Mouse (Mus musculus): ENCODE data around the gene Nab2.
A peak's percentile ranks its signal among the peaks of the same experiment; 100 is the strongest.
"Not testable (repeated sequence)": the region's sequence is repeated elsewhere in the genome, so short reads cannot be mapped to it uniquely, and the experiment has no call there.

Nab2 gene

DNA sequence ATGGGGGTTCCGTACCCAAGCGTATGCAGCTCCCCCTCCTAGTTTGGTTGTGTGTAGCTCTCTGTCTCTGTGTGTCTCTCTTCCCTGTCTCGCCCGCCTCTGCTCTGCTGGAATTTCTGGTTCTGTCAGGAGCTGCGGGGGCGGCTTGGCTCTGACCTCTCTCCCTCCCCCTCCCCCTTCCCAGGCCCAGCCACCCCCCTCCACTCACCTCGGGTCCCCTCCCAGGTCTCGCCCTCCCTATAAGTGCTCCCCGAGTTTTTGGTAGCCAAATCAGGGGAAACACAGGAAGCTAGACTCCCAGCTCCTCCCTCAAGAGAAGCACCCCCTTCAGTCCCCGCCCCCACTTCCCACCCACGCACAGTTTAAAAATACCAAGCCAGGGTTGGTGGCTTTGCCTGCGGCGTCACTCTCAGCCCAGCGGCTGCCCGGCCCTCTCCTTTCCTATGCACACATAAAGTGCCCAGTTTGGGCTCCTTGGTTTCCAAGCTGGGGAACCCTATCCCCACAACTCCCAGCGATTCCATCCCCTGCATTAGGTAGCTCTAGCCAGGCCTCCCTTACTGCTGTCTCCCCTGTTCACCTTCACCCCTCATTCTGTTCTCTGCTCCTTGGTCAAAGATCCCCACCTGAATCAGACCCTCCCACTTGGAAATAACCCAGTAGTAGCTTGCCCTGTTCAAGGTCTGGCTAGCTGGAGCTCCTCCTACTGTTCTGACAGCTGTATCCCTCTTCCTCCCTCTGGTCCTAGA is 6.3 kb downstream of the Nab2 start:
- Histone ChIP-seq H3K9me3 (ENCODE audit: low read length) (no peaks in the 10 kb centered on the region), H3K27me3 (ENCODE audit: insufficient read depth, low read length) (peaks cover 31% of the 10 kb centered on the region), H3K4me3 (replicated peaks; ENCODE audit: low read length) (peak overlapping the region; percentile 65), H3K36me3 (ENCODE audit: insufficient read depth, low read length) (peaks cover 48% of the 10 kb centered on the region), H3K4me1 (replicated peaks; ENCODE audit: low read depth, low read length) (peaks cover 90% of the 10 kb centered on the region)
- no peak for TF ChIP-seq NANOG (IDR thresholded peaks at IDR 0.05; ENCODE audit: borderline replicate concordance, low read length)
- no peak for TF ChIP-seq CTCF (conservative IDR thresholded peaks at IDR 0.05; ENCODE audit: low read length)

DNA sequence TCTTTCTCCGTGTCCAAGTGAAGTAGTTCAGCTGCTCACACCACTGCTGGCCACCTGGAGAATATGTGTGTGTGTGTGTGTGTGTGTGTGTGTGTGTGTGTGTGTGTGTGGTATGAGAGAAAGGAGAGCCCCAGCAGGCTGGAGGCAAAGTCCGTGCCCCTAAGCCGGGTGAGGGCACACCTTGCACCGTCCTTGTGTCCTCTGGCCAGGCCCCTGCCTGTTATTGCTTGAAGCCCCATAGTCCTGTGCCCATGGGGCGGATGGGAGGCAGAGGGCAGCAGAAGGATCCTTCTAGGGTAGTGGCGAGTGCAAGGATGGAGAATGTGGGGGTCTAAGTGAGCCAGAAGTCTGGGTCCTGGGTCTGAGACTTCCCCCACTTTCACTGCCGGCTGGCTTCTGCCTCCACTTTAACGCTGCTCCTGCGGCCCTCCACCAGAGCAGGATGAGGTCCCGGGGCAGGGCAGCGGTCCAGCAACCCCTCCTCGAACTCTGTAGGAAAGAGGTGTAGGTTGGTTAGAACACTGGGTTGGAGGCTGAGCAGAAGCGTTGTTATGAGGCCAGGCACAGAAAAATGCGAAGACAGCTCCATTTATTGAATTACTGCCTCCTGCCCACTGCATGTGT is 7.0 kb downstream of the Nab2 start:
- peaks cover 93% of the 10 kb centered on the region for H3K4me1 ChIP-seq (replicated peaks; ENCODE audit: low read depth, low read length)
- peaks cover 30% of the 10 kb centered on the region for H3K27me3 ChIP-seq (ENCODE audit: insufficient read depth, low read length)
- peak overlapping the region; percentile 61 for H3K4me3 ChIP-seq (replicated peaks; ENCODE audit: low read length)
- H3K36me3 ChIP-seq (ENCODE audit: insufficient read depth, low read length), result peaks cover 48% of the 10 kb centered on the region
- H3K9me3 ChIP-seq (ENCODE audit: low read length), result no peaks in the 10 kb centered on the region
- no peak for TF ChIP-seq NANOG (IDR thresholded peaks at IDR 0.05; ENCODE audit: borderline replicate concordance, low read length)
- TF ChIP-seq POU5F1 (IDR thresholded peaks at IDR 0.05; ENCODE audit: borderline replicate concordance, low read length), result no peak
- no peak for TF ChIP-seq CTCF (conservative IDR thresholded peaks at IDR 0.05; ENCODE audit: low read length)

DNA sequence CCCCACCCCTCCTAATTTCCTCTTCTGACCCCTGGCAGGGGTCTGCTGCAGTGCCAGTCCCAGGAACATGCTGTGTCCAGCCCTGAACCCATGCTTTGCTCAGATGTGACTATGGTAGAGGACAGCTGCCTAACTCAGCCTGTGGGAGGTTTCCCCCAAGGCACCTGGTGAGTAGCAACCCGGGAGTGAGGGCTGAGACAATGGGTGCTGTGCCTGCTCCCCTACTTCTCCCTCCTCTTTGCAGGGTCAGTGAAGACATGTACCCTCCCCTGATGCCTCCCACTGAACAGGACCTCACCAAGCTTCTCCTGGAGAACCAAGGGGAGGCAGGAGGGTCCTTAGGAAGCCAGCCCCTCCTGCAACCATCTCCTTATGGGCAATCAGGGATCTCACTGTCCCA is 8.8 kb downstream of the Nab2 start:
- peaks cover 11% of the 10 kb centered on the region for H3K27me3 ChIP-seq (ENCODE audit: insufficient read depth, low read length)
- peaks cover 90% of the 10 kb centered on the region for H3K4me1 ChIP-seq (replicated peaks; ENCODE audit: low read depth, low read length)
- 0 out of 2 replicates have a peak overlapping the region, but pooled peaks have one; percentile 87 for H3K4me3 ChIP-seq (replicated peaks; ENCODE audit: low read length)
- TF ChIP-seq POU5F1 (IDR thresholded peaks at IDR 0.05; ENCODE audit: borderline replicate concordance, low read length) (no peak), CTCF (conservative IDR thresholded peaks at IDR 0.05; ENCODE audit: low read length) (no peak)
- H3K9me3 ChIP-seq (ENCODE audit: low read length), result no peaks in the 10 kb centered on the region
- H3K36me3 ChIP-seq (ENCODE audit: insufficient read depth, low read length), result peaks cover 43% of the 10 kb centered on the region

DNA sequence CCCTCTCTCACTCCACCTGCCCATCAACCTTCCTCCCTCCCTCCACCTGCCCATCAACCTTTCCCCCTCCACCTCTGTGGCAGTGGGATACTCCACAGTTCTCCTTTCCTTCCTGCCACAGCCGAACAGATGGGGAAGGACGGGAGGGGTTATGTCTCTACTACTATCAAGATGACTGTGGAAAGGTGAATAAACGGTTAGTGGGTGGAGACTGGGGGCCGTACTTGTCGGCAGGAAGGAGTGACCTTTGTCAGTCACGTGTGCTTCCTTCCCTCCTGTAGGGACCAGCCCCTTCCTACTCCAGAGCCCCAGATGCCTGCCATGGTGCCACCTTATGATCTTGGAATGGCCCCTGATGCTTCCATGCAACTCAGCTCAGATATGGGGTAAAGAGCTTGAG is 10.3 kb downstream of the Nab2 start:
- TF ChIP-seq POU5F1 (IDR thresholded peaks at IDR 0.05; ENCODE audit: borderline replicate concordance, low read length), result no peak
- Histone ChIP-seq H3K4me3 (replicated peaks; ENCODE audit: low read length) (peak overlapping the region; percentile 87), H3K4me1 (replicated peaks; ENCODE audit: low read depth, low read length) (peaks cover 89% of the 10 kb centered on the region), H3K36me3 (ENCODE audit: insufficient read depth, low read length) (peaks cover 29% of the 10 kb centered on the region), H3K27me3 (ENCODE audit: insufficient read depth, low read length) (no peaks in the 10 kb centered on the region; the same call in 1 of the 2 replicates), H3K9me3 (ENCODE audit: low read length) (no peaks in the 10 kb centered on the region)

DNA sequence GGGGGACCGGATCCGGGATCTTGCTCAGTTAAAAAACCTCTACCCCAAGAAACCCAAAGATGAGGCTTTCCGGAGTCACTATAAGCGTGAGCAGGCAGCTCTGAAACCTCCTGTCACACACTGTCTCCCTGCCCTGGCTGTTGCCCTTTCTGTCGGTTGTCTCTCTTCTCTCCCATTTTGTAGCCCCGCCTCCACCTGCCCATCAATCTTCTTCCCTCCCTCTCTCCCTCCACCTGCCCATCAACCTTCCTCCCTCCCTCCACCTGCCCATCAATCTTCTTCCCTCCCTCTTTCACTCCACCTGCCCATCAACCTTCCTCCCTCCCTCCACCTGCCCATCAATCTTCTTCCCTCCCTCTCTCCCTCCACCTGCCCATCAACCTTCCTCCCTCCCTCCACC is 10.8 kb downstream of the Nab2 start:
- Histone ChIP-seq H3K4me3 (replicated peaks; ENCODE audit: low read length) (peak overlapping the region; percentile 87), H3K36me3 (ENCODE audit: insufficient read depth, low read length) (peaks cover 25% of the 10 kb centered on the region), H3K4me1 (replicated peaks; ENCODE audit: low read depth, low read length) (peaks cover 89% of the 10 kb centered on the region)
- not testable (repeated sequence) for H3K27me3 ChIP-seq (ENCODE audit: insufficient read depth, low read length); H3K9me3 ChIP-seq (ENCODE audit: low read length)

DNA sequence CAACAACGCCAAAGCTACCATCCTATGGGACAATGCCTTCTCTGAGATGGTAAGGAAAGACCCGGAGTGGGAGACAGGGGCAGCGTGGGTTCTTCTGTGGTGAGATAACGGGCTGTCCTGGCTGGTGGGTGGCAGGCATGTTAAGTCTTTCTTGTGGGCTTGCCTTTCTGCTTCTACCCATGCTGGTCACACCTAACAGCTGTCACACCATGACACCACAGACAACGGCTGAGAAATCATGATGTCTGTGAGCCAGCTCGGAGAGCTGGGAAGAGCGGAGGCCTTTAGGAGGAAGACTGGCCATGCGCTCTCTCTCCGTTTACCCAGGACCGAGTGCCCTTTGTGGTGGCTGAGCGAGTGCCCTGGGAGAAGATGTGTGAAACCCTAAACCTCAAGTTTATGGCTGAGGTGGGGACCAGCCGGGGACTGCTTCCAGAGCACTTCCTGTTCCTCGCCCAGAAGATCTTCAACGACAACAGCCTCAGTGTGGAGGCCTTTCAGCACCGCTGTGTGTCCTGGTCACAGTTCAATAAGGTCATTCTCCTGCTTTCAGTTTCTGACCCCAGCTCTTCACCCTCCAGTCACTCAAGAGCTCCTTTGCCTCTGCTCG is 13.3 kb downstream of the Nab2 start:
- Histone ChIP-seq H3K27me3 (ENCODE audit: insufficient read depth, low read length) (0 out of 2 replicates have a peak, but pooled peaks cover 8% of the 10 kb centered on the region), H3K4me3 (replicated peaks; ENCODE audit: low read length) (no peak overlapping the region), H3K9me3 (ENCODE audit: low read length) (no peaks in the 10 kb centered on the region), H3K36me3 (ENCODE audit: insufficient read depth, low read length) (peaks cover 10% of the 10 kb centered on the region), H3K4me1 (replicated peaks; ENCODE audit: low read depth, low read length) (peaks cover 75% of the 10 kb centered on the region)
- TF ChIP-seq NANOG (IDR thresholded peaks at IDR 0.05; ENCODE audit: borderline replicate concordance, low read length), result no peak
- TF ChIP-seq CTCF (conservative IDR thresholded peaks at IDR 0.05; ENCODE audit: low read length), result no peak
- no peak for TF ChIP-seq POU5F1 (IDR thresholded peaks at IDR 0.05; ENCODE audit: borderline replicate concordance, low read length)

DNA sequence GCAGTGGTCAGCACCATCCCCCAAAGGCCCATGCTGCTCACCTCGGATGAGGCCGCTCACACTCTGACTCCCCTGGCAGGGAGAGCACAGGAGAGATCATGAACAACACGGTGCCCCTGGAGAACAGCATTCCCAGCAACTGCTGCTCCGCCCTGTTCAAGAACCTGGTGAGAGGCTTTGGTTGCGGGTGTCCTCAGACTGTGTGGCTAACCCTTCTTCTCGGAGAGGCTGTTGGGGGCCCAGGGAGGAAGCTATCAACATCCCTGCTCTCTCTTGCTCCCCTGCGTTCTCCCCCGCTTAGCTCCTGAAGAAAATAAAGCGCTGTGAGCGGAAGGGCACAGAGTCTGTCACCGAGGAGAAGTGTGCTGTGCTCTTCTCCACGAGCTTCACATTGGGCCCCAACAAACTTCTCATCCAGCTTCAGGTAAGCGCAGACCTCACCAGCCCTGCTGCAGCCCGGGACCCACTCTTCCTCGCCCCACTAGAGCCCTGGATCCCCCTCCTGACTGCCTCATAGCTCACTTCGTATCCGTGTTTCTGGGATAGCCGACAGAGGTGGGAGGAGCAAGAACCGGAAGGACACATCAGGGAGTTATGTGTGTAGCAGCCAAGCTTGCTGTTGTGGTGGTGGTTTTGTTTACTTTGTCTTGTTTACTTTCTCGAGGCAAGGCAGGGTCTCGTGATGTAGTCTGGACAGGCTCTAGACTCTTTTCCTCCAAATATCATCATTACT is 15.3 kb downstream of the Nab2 start:
- no peaks in the 10 kb centered on the region for H3K9me3 ChIP-seq (ENCODE audit: low read length)
- H3K36me3 ChIP-seq (ENCODE audit: insufficient read depth, low read length), result no peaks in the 10 kb centered on the region
- H3K4me3 ChIP-seq (replicated peaks; ENCODE audit: low read length), result peak overlapping the region; percentile 79
- H3K4me1 ChIP-seq (replicated peaks; ENCODE audit: low read depth, low read length), result peaks cover 56% of the 10 kb centered on the region
- 0 out of 2 replicates have a peak, but pooled peaks cover 8% of the 10 kb centered on the region for H3K27me3 ChIP-seq (ENCODE audit: insufficient read depth, low read length)
- TF ChIP-seq CTCF (conservative IDR thresholded peaks at IDR 0.05; ENCODE audit: low read length) (no peak), POU5F1 (IDR thresholded peaks at IDR 0.05; ENCODE audit: borderline replicate concordance, low read length) (no peak), NANOG (IDR thresholded peaks at IDR 0.05; ENCODE audit: borderline replicate concordance, low read length) (peak; percentile 9; the same call in 1 of the 2 replicates)

DNA sequence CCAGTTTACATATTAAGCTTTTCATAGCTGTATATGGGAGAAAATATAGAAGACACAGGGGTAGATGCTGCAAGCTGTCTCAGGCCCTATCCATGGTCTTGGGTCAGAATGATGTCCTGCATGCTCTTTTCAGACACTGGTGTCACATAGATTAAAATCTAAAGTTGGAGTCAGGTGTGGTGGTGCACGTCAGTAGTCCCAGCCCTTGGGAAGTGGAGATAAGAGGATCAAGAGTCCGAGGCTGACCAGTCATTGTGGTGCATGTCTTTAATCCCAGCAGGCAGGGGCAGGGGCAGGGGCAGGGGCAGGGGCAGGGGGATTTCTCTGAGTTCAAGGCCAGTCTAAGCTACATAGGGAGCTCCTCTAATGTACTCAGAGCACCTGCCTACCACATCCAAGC is 22.6 kb downstream of the Nab2 start:
- TF ChIP-seq POU5F1 (IDR thresholded peaks at IDR 0.05; ENCODE audit: borderline replicate concordance, low read length), result no peak
- TF ChIP-seq CTCF (conservative IDR thresholded peaks at IDR 0.05; ENCODE audit: low read length), result no peak
- no peak for TF ChIP-seq NANOG (IDR thresholded peaks at IDR 0.05; ENCODE audit: borderline replicate concordance, low read length)
- H3K36me3 ChIP-seq (ENCODE audit: insufficient read depth, low read length), result no peaks in the 10 kb centered on the region
- peaks cover 29% of the 10 kb centered on the region for H3K27me3 ChIP-seq (ENCODE audit: insufficient read depth, low read length)
- no peaks in the 10 kb centered on the region for H3K9me3 ChIP-seq (ENCODE audit: low read length)
- H3K4me3 ChIP-seq (replicated peaks; ENCODE audit: low read length), result no peak overlapping the region
- peaks cover 27% of the 10 kb centered on the region for H3K4me1 ChIP-seq (replicated peaks; ENCODE audit: low read depth, low read length)
